Mouse (Mus musculus) hematopoietic multipotent progenitor cell, adult 10-12 weeks (in vitro differentiated cells): ENCODE results near the gene Zfp316. TPM values are rescaled to one million over a fixed set of nuclear protein-coding genes. Genes with fewer than 3 reads are reported as not detected.

Experiments used
- polyA plus RNA-seq: library from polyadenylated mRNA; stranded (reverse); fragments of >175 nt; gene quantifications from 2 replicates; pipeline ENCODE4 v1.2.3, GENCODE M21; 2012; ENCODE audit warnings: low replicate concordance

Gene Zfp316
- polyA plus RNA-seq = 7.1 and 13.7 TPM in 2 replicates

DNA sequence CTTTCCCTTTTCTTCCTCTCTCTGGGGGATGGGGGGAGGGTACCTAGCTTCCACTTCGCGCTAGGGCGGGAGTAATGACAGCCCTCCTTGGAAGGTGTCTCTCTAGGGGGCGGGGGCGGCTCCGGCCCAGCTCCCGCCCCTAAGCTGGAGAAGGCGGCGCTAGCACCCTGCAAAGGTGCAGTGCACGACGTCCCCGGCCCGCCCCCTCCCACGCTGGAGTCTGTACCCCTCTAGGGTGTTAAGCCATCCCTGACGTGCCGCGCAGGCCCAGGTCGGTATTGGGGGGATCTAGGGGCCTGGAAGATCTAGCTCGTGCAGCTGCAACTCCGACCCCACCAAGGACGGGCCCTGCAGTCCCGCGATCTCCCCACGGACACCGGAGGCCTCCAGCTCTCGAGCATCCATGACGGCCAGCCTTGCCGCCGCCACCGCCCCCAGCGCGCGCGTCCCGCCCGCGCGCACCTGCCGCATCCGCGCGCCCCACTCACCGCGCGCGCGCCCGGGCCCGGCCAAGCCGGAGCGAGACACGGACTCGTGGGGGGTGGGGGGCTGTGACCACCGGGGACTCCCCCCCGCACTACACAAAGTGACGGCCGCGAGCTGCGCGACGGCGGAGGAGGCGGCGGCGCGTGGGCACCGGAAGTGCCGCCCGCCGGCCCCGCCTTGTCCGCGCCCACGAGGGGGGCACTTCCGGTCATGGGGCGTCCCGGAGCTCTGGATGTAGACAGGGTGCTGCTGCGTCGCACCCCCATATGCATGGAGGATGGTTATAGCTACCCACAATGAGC lies at the start of gene Zfp316:
Gene Zfp316, minus strand, starts transcription at position 660 of the 788 bp plus-strand sequence.

DNA sequence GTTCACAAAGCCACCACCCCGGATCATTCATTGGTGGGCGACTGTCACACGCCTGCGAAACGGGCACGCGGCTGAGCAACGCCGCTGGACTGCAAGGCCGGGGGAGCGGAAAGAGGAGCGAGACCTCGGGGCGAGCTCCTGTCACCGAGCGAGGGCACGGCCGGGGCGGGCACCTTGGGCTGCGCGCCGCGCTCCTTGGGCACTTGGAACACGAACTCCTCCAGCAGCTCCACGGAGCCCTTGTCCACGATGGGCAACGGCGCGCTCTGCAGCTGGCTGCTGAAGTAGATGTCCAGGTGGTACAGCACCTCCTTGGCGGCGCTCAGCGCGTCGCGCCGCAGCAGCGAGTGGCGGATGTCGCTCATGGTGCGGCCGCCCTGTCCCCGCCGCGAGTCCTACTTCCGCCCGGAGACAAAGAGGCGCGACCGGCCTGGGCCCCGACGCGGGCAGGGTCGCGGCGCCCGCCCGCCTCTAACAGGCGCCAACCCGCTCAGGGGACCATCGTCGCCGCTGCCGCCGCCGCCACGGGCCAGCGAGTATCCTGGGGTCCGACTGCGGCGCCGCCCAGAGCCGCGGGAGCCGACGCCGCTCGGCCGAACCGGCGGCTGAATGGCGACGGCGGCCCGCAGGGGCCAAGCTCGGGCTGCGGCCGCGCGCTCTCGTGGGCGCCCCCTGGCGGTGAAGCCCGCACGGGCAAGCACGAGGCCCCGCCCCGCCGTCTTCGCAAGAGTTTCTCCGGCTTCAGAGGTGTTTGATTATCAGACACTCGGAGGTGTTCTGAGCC lies 45.1 kb upstream of the Zfp316 start, which contains the start of gene E130309D02Rik:
Gene E130309D02Rik, minus strand, starts transcription at position 631 of the 784 bp plus-strand sequence.

DNA sequence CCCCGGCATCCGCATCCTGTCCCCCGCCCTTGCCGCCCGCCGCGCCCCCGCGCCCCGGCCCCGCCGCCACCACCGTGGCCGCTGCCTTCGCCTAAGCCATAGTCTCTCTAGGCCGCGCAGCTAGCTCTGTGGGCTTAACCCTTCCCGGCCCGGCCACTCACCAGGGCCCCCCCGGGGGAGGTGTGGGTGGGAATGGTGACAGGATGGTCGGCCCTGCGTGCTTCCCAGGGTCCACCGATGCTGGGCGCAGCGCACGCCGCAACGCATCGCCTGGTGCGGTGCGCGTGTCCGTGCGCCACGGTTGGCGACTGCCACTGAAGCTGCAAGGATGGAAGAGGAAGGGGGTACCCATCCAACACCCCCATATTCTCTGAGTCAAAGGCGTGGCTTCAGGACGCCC lies 23.6 kb upstream of the Zfp316 start, which contains the start of gene Zfp853:
Gene Zfp853, minus strand, starts transcription at position 220 of the 400 bp plus-strand sequence.

DNA sequence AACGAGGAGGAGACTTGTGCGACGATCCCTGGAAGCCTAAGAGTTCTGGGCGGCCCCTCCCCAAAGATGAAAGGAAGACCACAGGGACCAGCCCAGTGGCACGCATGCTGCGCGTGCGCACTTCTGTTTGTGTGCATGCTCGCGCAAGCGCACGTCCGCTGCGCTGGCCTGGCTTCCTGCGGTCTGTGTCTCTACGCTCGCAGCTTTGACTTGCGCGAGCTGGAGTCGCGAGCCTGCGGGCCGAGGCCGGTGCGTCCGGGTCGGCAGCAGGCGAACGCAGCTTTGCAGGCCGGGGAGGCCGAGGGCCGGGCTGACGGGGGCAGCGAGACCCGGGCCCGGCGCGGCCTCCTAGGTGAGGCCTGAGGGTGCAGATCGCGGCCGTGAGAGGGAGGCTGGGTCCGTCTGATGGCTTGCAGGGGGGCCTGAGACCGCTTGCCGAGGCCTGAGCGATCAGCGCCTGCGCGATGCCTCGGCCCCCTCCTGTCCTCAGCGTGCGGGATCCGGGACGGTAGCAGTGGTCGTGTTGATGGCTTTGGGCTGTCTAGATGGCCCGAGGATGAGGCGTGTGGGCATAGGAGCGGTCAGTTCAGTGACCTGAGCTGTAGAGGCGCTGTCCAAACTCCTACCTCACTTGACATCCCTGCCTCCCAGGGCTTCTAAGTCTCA lies 34.7 kb downstream of the Zfp316 start, which contains the start of gene Zfp12:
Gene Zfp12, plus strand, starts transcription at position 136 of the 666 bp plus-strand sequence.

DNA sequence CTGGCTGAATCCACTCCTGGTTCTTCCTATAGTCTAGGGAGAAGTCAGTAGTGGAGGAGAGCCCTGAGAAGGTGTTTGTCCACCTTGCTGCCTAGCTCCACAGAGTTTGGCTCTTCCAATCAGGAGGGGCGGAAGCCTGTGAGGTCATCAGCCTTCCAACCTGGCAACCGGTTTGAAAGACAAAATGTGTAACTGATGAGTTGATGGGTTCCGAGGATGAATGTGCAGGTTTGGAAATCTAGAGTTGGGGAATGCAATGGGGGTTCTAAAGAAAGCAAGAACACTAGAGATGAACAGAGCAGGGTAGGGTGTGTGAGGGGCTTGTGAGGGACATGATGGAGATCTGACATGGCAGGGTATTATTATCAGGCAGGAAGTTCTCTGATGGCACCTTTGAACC lies 43.0 kb downstream of the Zfp316 start, which contains the start of gene Spdye4a:
Gene Spdye4a, minus strand, starts transcription at position 101 of the 400 bp plus-strand sequence.

Other genes with a start within 250 kb of the Zfp316 start
- 32.8 and 34.2 TPM in 2 replicates for gene Rnf216, start 157.0 kb downstream of the Zfp316 start, polyA plus RNA-seq
- not detected in 2 replicates for gene Olfr718-ps1, start 122.4 kb downstream of the Zfp316 start, polyA plus RNA-seq
- gene Rbak, start 89.2 kb downstream of the Zfp316 start, polyA plus RNA-seq = 2.1 and 2.4 TPM in 2 replicates
- not detected in 2 replicates for gene Spdye4b, start 89.0 kb downstream of the Zfp316 start, polyA plus RNA-seq
- not detected in 2 replicates for gene Spdye4a, start 43.1 kb downstream of the Zfp316 start, polyA plus RNA-seq
- gene Zfp12, start 34.9 kb downstream of the Zfp316 start, polyA plus RNA-seq = 4.7 and 5.5 TPM in 2 replicates
- gene Zfp853, start 23.6 kb upstream of the Zfp316 start, polyA plus RNA-seq = 0.11 TPM in 1 of 2 replicates, not detected in the other
- 58.1 and 79.3 TPM in 2 replicates for gene E130309D02Rik, start 45.3 kb upstream of the Zfp316 start, polyA plus RNA-seq
- 29.8 and 78.4 TPM in 2 replicates for gene Zdhhc4, start 59.2 kb upstream of the Zfp316 start, polyA plus RNA-seq
- not detected in 2 replicates for gene Grid2ip, start 87.3 kb upstream of the Zfp316 start, polyA plus RNA-seq
- 30.7 and 37.1 TPM in 2 replicates for gene Kdelr2, start 133.8 kb upstream of the Zfp316 start, polyA plus RNA-seq
- 5.8 and 9.1 TPM in 2 replicates for gene Daglb, start 194.6 kb upstream of the Zfp316 start, polyA plus RNA-seq